Mouse (Mus musculus) hindbrain, embryonic 11.5 days (tissue): ENCODE measurements at regions not wholly inside any gene's neighbourhood (a gene's known extent, or its start where the extent isn't known, plus 50 kb on each side); places are given as distances from the start of the nearest gene placed in this dataset.

Experiments
- ATAC-seq: fragments of 200-750 bp; cut with Nextera tagmentation; 2 replicates; pipeline ENCODE4 v1.8.0; 2017; ENCODE audit warnings: mild to moderate bottlenecking, moderate TSS enrichment, moderate library complexity; ENCODE audit not compliant: low FRiP score
- DNase-seq: peaks from one replicate; pipeline ENCODE4 v3.0.0-alpha.2; 2015; ENCODE audit warnings: low spot score
- H3K27ac ChIP-seq: fragments of 300-500 bp; sonication (generic); 2 replicates; pipeline ENCODE4 v1.5.1; 2014; ENCODE audit warnings: mild to moderate bottlenecking, low read depth, low read length
- H3K27me3 ChIP-seq: fragments of 300-500 bp; sonication (generic); 2 replicates; pipeline ENCODE4 v1.6.1; 2014; ENCODE audit warnings: mild to moderate bottlenecking, low read length, moderate library complexity, mixed read lengths; ENCODE audit not compliant: control insufficient read depth, insufficient read depth
- H3K36me3 ChIP-seq: fragments of 300-500 bp; sonication (generic); 2 replicates; pipeline ENCODE4 v1.6.1; 2014; ENCODE audit warnings: mild to moderate bottlenecking, low read length, moderate library complexity, mixed read lengths; ENCODE audit not compliant: control insufficient read depth, insufficient read depth
- H3K4me1 ChIP-seq: fragments of 300-500 bp; sonication (generic); replicated peaks from 2 replicates; pipeline ENCODE4 v1.6.1; 2014; ENCODE audit warnings: low read length, mixed read lengths; ENCODE audit not compliant: control insufficient read depth, insufficient read depth
- H3K4me2 ChIP-seq: fragments of 300-500 bp; sonication (generic); replicated peaks from 2 replicates; pipeline ENCODE4 v1.6.1; 2014; ENCODE audit warnings: mild to moderate bottlenecking, low read depth, low read length
- H3K4me3 ChIP-seq: fragments of 300-500 bp; sonication (generic); 2 replicates; pipeline ENCODE4 v1.5.1; 2014; ENCODE audit warnings: low read depth, low read length
- H3K9ac ChIP-seq: fragments of 300-500 bp; sonication (generic); 2 replicates; pipeline ENCODE4 v1.6.1; 2014; ENCODE audit warnings: low read depth, low read length
- H3K9me3 ChIP-seq: fragments of 300-500 bp; sonication (generic); 2 replicates; pipeline ENCODE4 v1.6.1; 2016; ENCODE audit warnings: low read length; ENCODE audit not compliant: control insufficient read depth
- WGBS: fragments of 180-500 bp; shearing (Covaris S2); extraction: QIAGEN DNeasy Blood & Tissue Kit; methylation state at CpG from one replicate; pipeline ENCODE4 v1.1.7; 2014; 5-methylcytosine and 5-hydroxymethylcytosine counted together

GRCm38 (mm10) chr7:125117173-125117572, 327.3 kb upstream of the Kdm8 start:
- Histone ChIP-seq H3K27me3 (no peaks in the 10 kb centered on the region), H3K4me3 (no peak overlapping the region), H3K36me3 (no peaks in the 10 kb centered on the region), H3K9ac (no peak overlapping the region), H3K27ac (no peak overlapping the region), H3K4me2 (no peak overlapping the region), H3K9me3 (no peaks in the 10 kb centered on the region), H3K4me1 (no peaks in the 10 kb centered on the region)
- 88% methylated on average over 8 of the region's 8 CpGs for WGBS
- ATAC-seq, result no peak
- no peak for DNase-seq

GRCm38 (mm10) chr7:125129187-125129586, 315.3 kb upstream of the Kdm8 start:
- Histone ChIP-seq H3K4me1 (no peaks in the 10 kb centered on the region), H3K4me3 (no peak overlapping the region), H3K9ac (no peak overlapping the region), H3K27me3 (no peaks in the 10 kb centered on the region), H3K36me3 (no peaks in the 10 kb centered on the region), H3K27ac (no peak overlapping the region), H3K9me3 (no peaks in the 10 kb centered on the region), H3K4me2 (no peak overlapping the region)
- WGBS, result 79% methylated on average over 1 of the region's 1 CpGs
- DNase-seq (no peak), ATAC-seq (no peak)

DNA sequence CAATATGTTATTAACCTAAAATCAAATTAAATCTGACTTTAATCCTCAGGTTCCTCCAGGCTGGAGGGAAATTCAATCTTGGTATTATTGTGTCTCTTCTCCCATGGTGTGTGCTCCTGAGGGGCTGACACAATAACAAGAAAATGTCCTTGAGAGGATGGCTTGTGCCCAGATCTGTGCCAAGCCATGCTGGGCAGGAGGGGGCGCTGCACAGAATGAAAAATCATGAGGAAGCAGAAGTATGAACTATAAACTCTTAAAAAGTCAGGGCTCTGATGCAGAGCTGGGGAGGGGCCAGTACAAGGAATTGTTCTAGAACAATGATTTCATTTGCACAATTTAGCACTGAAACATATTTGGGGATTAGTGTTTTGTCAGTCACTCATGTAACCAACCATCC, 312.5 kb upstream of the Kdm8 start:
- H3K4me1 ChIP-seq, result no peaks in the 10 kb centered on the region
- H3K36me3 ChIP-seq, result no peaks in the 10 kb centered on the region
- ATAC-seq (no peak), DNase-seq (no peak)
- no peak overlapping the region for H3K9ac ChIP-seq
- no peak overlapping the region for H3K4me3 ChIP-seq
- no peak overlapping the region for H3K27ac ChIP-seq
- no peaks in the 10 kb centered on the region for H3K27me3 ChIP-seq
- no peak overlapping the region for H3K4me2 ChIP-seq
- no peaks in the 10 kb centered on the region for H3K9me3 ChIP-seq
- WGBS, result 53% methylated on average over 1 of the region's 1 CpGs

GRCm38 (mm10) chr7:125138607-125139006, 305.9 kb upstream of the Kdm8 start:
- 91% methylated on average over 3 of the region's 3 CpGs for WGBS
- Histone ChIP-seq H3K4me2 (no peak overlapping the region), H3K27me3 (no peaks in the 10 kb centered on the region), H3K4me1 (no peaks in the 10 kb centered on the region), H3K9me3 (no peaks in the 10 kb centered on the region), H3K27ac (no peak overlapping the region), H3K9ac (no peak overlapping the region), H3K4me3 (no peak overlapping the region), H3K36me3 (no peaks in the 10 kb centered on the region)
- ATAC-seq, result no peak
- no peak for DNase-seq

GRCm38 (mm10) chr7:125139196-125139595, 305.3 kb upstream of the Kdm8 start:
- Histone ChIP-seq H3K36me3 (no peaks in the 10 kb centered on the region), H3K27ac (no peak overlapping the region), H3K4me3 (no peak overlapping the region), H3K27me3 (no peaks in the 10 kb centered on the region), H3K9ac (no peak overlapping the region), H3K4me2 (no peak overlapping the region), H3K4me1 (no peaks in the 10 kb centered on the region), H3K9me3 (no peaks in the 10 kb centered on the region)
- DNase-seq (no peak), ATAC-seq (no peak)
- WGBS, result 89% methylated on average over 2 of the region's 2 CpGs

GRCm38 (mm10) chr7:125140854-125141253, 303.6 kb upstream of the Kdm8 start:
- Histone ChIP-seq H3K27ac (no peak overlapping the region), H3K9me3 (no peaks in the 10 kb centered on the region), H3K27me3 (no peaks in the 10 kb centered on the region), H3K4me2 (no peak overlapping the region), H3K9ac (no peak overlapping the region), H3K4me3 (no peak overlapping the region), H3K4me1 (no peaks in the 10 kb centered on the region), H3K36me3 (no peaks in the 10 kb centered on the region)
- ATAC-seq (no peak), DNase-seq (no peak)
- WGBS, result 71% methylated on average over 3 of the region's 3 CpGs

DNA sequence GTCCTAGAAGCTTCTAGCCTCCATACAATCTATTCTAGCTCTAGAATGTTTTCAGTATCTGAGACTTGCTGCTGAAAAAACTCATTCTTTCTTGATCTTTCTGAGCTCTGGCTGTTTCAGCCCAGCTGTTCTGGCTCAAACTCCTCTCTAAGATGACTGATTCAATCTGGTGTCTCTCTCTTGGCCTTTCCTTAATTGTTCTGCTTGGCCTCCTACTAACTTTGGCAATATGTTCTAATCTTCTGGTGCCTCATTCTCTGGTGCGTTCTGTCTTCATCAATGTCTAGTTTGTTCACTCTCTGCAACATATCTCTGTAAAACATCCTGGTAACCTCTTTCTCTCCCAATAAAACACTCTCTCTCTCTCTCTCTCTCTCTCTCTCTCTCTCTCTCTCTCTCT, 302.6 kb upstream of the Kdm8 start:
- Histone ChIP-seq H3K27ac (no peak overlapping the region), H3K27me3 (no peaks in the 10 kb centered on the region), H3K4me1 (no peaks in the 10 kb centered on the region), H3K4me2 (no peak overlapping the region), H3K36me3 (no peaks in the 10 kb centered on the region), H3K9ac (no peak overlapping the region), H3K9me3 (no peaks in the 10 kb centered on the region), H3K4me3 (no peak overlapping the region)
- WGBS, result 89% methylated on average over 1 of the region's 1 CpGs
- no peak for ATAC-seq
- no peak for DNase-seq

DNA sequence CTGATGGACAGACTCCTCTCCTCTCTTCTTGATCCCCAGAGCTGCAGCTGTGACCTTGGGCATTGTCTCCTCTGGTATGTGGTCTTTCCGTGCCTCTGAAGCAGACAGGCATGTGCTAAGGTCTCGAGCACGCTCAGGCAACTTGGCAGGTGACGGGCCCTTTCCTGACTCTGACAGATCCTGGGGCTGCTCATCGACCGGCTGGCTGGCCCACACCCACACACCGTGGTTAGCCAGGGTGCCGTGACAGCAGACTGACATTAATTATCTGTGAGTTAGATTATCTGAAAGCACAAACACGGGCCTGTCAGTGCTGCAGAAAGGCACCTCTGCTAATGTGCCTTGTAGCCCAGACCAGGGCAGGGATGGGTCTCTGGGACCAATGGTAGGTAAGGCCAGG, 298.5 kb upstream of the Kdm8 start:
- Histone ChIP-seq H3K4me3 (no peak overlapping the region), H3K4me2 (no peak overlapping the region), H3K27ac (no peak overlapping the region), H3K4me1 (no peaks in the 10 kb centered on the region), H3K36me3 (no peaks in the 10 kb centered on the region), H3K9ac (no peak overlapping the region), H3K27me3 (no peaks in the 10 kb centered on the region), H3K9me3 (no peaks in the 10 kb centered on the region)
- 60% methylated on average over 9 of the region's 9 CpGs for WGBS
- ATAC-seq (0 out of 2 replicates have a peak, but pooled peaks have one; percentile 33), DNase-seq (no peak)

- Histone ChIP-seq H3K36me3 (no peaks in the 10 kb centered on the region), H3K4me2 (no peak overlapping the region), H3K27me3 (no peaks in the 10 kb centered on the region), H3K9ac (no peak overlapping the region), H3K27ac (no peak overlapping the region), H3K4me3 (no peak overlapping the region), H3K4me1 (no peaks in the 10 kb centered on the region), H3K9me3 (no peaks in the 10 kb centered on the region)
- WGBS, result 95% methylated on average over 2 of the region's 2 CpGs
- ATAC-seq, result no peak
- DNase-seq, result no peak
These were observed 295.3 kb upstream of the Kdm8 start for GRCm38 (mm10) chr7:125149151-125149550.
